Mouse (Mus musculus): Measurements from ENCODE around the gene N4bp2l2. TPM values are rescaled to one million over a fixed set of nuclear protein-coding genes. Genes with fewer than 3 reads are reported as not detected.

Gene N4bp2l2
- polyA plus RNA-seq, 1 experiment from 2014 or later: 44.2 TPM

GRCm38 (mm10) chr5:150607631-150608030 lies 58.4 kb downstream of the N4bp2l2 start:
- Histone ChIP-seq H3K9ac (ENCODE audit: low read depth, low read length) (no peak overlapping the region), H3K4me1 (ENCODE audit: control insufficient read depth, insufficient read depth, low read length) (no peaks in the 10 kb centered on the region), H3K36me3 (ENCODE audit: control insufficient read depth, insufficient read depth, low read length) (no peaks in the 10 kb centered on the region), H3K27me3 (ENCODE audit: control insufficient read depth, insufficient read depth, low read length) (no peaks in the 10 kb centered on the region), H3K4me2 (replicated peaks; ENCODE audit: low read depth, low read length) (no peak overlapping the region), H3K4me3 (ENCODE audit: low read length) (no peak overlapping the region), H3K27ac (ENCODE audit: low read depth, low read length) (no peak overlapping the region), H3K9me3 (ENCODE audit: control insufficient read depth, low read length) (no peaks in the 10 kb centered on the region)
- WGBS: 90% methylated on average over 8 of the region's 8 CpGs
- ATAC-seq (ENCODE audit: low FRiP score, low TSS enrichment): no peak

GRCm38 (mm10) chr5:150606131-150606530 lies 59.9 kb downstream of the N4bp2l2 start:
- WGBS: 95% methylated on average over 6 of the region's 6 CpGs
- Histone ChIP-seq H3K27me3 (ENCODE audit: control insufficient read depth, insufficient read depth, low read length) (no peaks in the 10 kb centered on the region), H3K9ac (ENCODE audit: low read depth, low read length) (no peak overlapping the region), H3K4me3 (ENCODE audit: low read length) (no peak overlapping the region), H3K4me2 (replicated peaks; ENCODE audit: low read depth, low read length) (no peak overlapping the region), H3K36me3 (ENCODE audit: control insufficient read depth, insufficient read depth, low read length) (no peaks in the 10 kb centered on the region), H3K4me1 (ENCODE audit: control insufficient read depth, insufficient read depth, low read length) (no peaks in the 10 kb centered on the region), H3K27ac (ENCODE audit: low read depth, low read length) (no peak overlapping the region), H3K9me3 (ENCODE audit: control insufficient read depth, low read length) (no peaks in the 10 kb centered on the region)
- ATAC-seq (ENCODE audit: low FRiP score, low TSS enrichment): no peak

GRCm38 (mm10) chr5:150601441-150602230 lies 64.3 kb downstream of the N4bp2l2 start:
- H3K4me1 ChIP-seq (ENCODE audit: control insufficient read depth, insufficient read depth, low read length): peaks cover 9% of the 10 kb centered on the region
- no peaks in the 10 kb centered on the region for H3K9me3 ChIP-seq (ENCODE audit: control insufficient read depth, low read length)
- H3K4me2 ChIP-seq (replicated peaks; ENCODE audit: low read depth, low read length): no peak overlapping the region
- H3K27me3 ChIP-seq (ENCODE audit: control insufficient read depth, insufficient read depth, low read length): no peaks in the 10 kb centered on the region
- no peak overlapping the region for H3K4me3 ChIP-seq (ENCODE audit: low read length)
- H3K9ac ChIP-seq (ENCODE audit: low read depth, low read length): no peak overlapping the region
- no peaks in the 10 kb centered on the region for H3K36me3 ChIP-seq (ENCODE audit: control insufficient read depth, insufficient read depth, low read length)
- no peak for ATAC-seq (ENCODE audit: low FRiP score, low TSS enrichment)
- no peak overlapping the region for H3K27ac ChIP-seq (ENCODE audit: low read depth, low read length)
- WGBS: 86% methylated on average over 14 of the region's 14 CpGs

- Histone ChIP-seq H3K4me3 (ENCODE audit: low read length) (no peak overlapping the region), H3K27me3 (ENCODE audit: control insufficient read depth, insufficient read depth, low read length) (0 out of 2 replicates have a peak, but pooled peaks cover 3% of the 10 kb centered on the region), H3K36me3 (ENCODE audit: control insufficient read depth, insufficient read depth, low read length) (no peaks in the 10 kb centered on the region), H3K9ac (ENCODE audit: low read depth, low read length) (no peak overlapping the region), H3K9me3 (ENCODE audit: control insufficient read depth, low read length) (no peaks in the 10 kb centered on the region), H3K4me1 (ENCODE audit: control insufficient read depth, insufficient read depth, low read length) (peaks cover 9% of the 10 kb centered on the region), H3K4me2 (replicated peaks; ENCODE audit: low read depth, low read length) (no peak overlapping the region), H3K27ac (ENCODE audit: low read depth, low read length) (no peak overlapping the region)
- WGBS: 78% methylated on average over 20 of the region's 20 CpGs
- no peak for ATAC-seq (ENCODE audit: low FRiP score, low TSS enrichment)
Measured at GRCm38 (mm10) chr5:150600554-150601440, 65.2 kb downstream of the N4bp2l2 start.

- WGBS: 61% methylated on average over 13 of the region's 13 CpGs
- no peak overlapping the region for H3K9ac ChIP-seq (ENCODE audit: low read depth, low read length)
- H3K27ac ChIP-seq (ENCODE audit: low read depth, low read length): no peak overlapping the region
- no peak overlapping the region for H3K4me3 ChIP-seq (ENCODE audit: low read length)
- no peaks in the 10 kb centered on the region for H3K9me3 ChIP-seq (ENCODE audit: control insufficient read depth, low read length)
- H3K36me3 ChIP-seq (ENCODE audit: control insufficient read depth, insufficient read depth, low read length): no peaks in the 10 kb centered on the region
- peaks cover 13% of the 10 kb centered on the region for H3K4me1 ChIP-seq (ENCODE audit: control insufficient read depth, insufficient read depth, low read length)
- H3K4me2 ChIP-seq (replicated peaks; ENCODE audit: low read depth, low read length): no peak overlapping the region
- 0 out of 2 replicates have a peak, but pooled peaks cover 3% of the 10 kb centered on the region for H3K27me3 ChIP-seq (ENCODE audit: control insufficient read depth, insufficient read depth, low read length)
- no peak for ATAC-seq (ENCODE audit: low FRiP score, low TSS enrichment)
Measured at GRCm38 (mm10) chr5:150599301-150600294, 66.4 kb downstream of the N4bp2l2 start.

GRCm38 (mm10) chr5:150598202-150599119 lies 67.5 kb downstream of the N4bp2l2 start:
- Histone ChIP-seq H3K9me3 (ENCODE audit: control insufficient read depth, low read length) (no peaks in the 10 kb centered on the region), H3K36me3 (ENCODE audit: control insufficient read depth, insufficient read depth, low read length) (no peaks in the 10 kb centered on the region), H3K4me2 (replicated peaks; ENCODE audit: low read depth, low read length) (no peak overlapping the region), H3K27me3 (ENCODE audit: control insufficient read depth, insufficient read depth, low read length) (peaks cover 9% of the 10 kb centered on the region; the same call in 1 of the 2 replicates), H3K9ac (ENCODE audit: low read depth, low read length) (no peak overlapping the region), H3K4me3 (ENCODE audit: low read length) (no peak overlapping the region), H3K27ac (ENCODE audit: low read depth, low read length) (no peak overlapping the region), H3K4me1 (ENCODE audit: control insufficient read depth, insufficient read depth, low read length) (peaks cover 13% of the 10 kb centered on the region)
- no peak for ATAC-seq (ENCODE audit: low FRiP score, low TSS enrichment)
- WGBS: 63% methylated on average over 21 of the region's 21 CpGs

- ATAC-seq (ENCODE audit: low FRiP score, low TSS enrichment): no peak
- 90% methylated on average over 7 of the region's 7 CpGs for WGBS
- Histone ChIP-seq H3K36me3 (ENCODE audit: control insufficient read depth, insufficient read depth, low read length) (no peaks in the 10 kb centered on the region), H3K4me2 (replicated peaks; ENCODE audit: low read depth, low read length) (no peak within 1 kb of the TSS), H3K4me3 (ENCODE audit: low read length) (no peak within 1 kb of the TSS), H3K27me3 (ENCODE audit: control insufficient read depth, insufficient read depth, low read length) (peaks cover 14% of the 10 kb centered on the region; the same call in 1 of the 2 replicates), H3K27ac (ENCODE audit: low read depth, low read length) (no peak within 1 kb of the TSS), H3K4me1 (ENCODE audit: control insufficient read depth, insufficient read depth, low read length) (peaks cover 13% of the 10 kb centered on the region), H3K9ac (ENCODE audit: low read depth, low read length) (no peak within 1 kb of the TSS), H3K9me3 (ENCODE audit: control insufficient read depth, low read length) (no peaks in the 10 kb centered on the region)
Measured at GRCm38 (mm10) chr5:150597088-150597487, 68.9 kb downstream of the N4bp2l2 start, which contains the start of gene N4bp2l1. TSS of gene N4bp2l1 (minus strand) at chr5:150597188.
